Mouse (Mus musculus): ENCODE results near the gene Gm9747. TPM values are rescaled to one million over a fixed set of nuclear protein-coding genes. Genes with fewer than 3 reads are reported as not detected.

Gene Gm9747
- not detected in 2 replicates for polyA plus RNA-seq (2012; ENCODE audit: low replicate concordance)

GRCm38 (mm10) chr1:82232812-82233211 is at the start of gene Gm9747:
Gene Gm9747, plus strand, starts transcription at chr1:82233112.

Other genes with a start within 250 kb of the Gm9747 start
- gene Irs1, start 58.3 kb downstream of the Gm9747 start, polyA plus RNA-seq (2012; ENCODE audit: low replicate concordance) = 0.06 TPM in 1 of 2 replicates, not detected in the other
- 1.8 and 3.2 TPM in 2 replicates for gene Rhbdd1, start 83.3 kb downstream of the Gm9747 start, polyA plus RNA-seq (2012; ENCODE audit: low replicate concordance)

Measured in leukemia stem cell, adult 10-12 weeks (primary cell).